Mouse (Mus musculus) retina, adult 2 months (tissue): ENCODE results near the gene Cltc.

Experiments used
- DNase-seq: peaks from one replicate; pipeline ENCODE4 v3.0.0-alpha.2; 2012; ENCODE audit warnings: low read depth, low spot score

The Cltc gene

GRCm38 (mm10) chr11:86683395-86684125 lies 73.8 kb downstream of the Cltc start, which contains the start of the genes Vmp1 and Ptrh2:
Vmp1 (minus strand) TSS chr11:86683836.
Ptrh2 (plus strand) TSS chr11:86683985.
- peak; percentile 83 for DNase-seq

- DNase-seq = no peak
Observed at GRCm38 (mm10) chr11:86682861-86683260, 74.5 kb downstream of the Cltc start.

GRCm38 (mm10) chr11:86681423-86681822 lies 75.9 kb downstream of the Cltc start:
- no peak for DNase-seq

- DNase-seq = no peak
Observed at GRCm38 (mm10) chr11:86680729-86681128, 76.6 kb downstream of the Cltc start.

GRCm38 (mm10) chr11:86678957-86679356 lies 78.4 kb downstream of the Cltc start:
- no peak for DNase-seq

GRCm38 (mm10) chr11:86675520-86675919 lies 81.8 kb downstream of the Cltc start:
- DNase-seq = no peak

- DNase-seq = no peak
Observed at GRCm38 (mm10) chr11:86672772-86673171, 84.6 kb downstream of the Cltc start.

- no peak for DNase-seq
Observed at GRCm38 (mm10) chr11:86671041-86671675, 86.2 kb downstream of the Cltc start.

- no peak for DNase-seq
Observed at GRCm38 (mm10) chr11:86668169-86668568, 89.2 kb downstream of the Cltc start.

GRCm38 (mm10) chr11:86667553-86667952 lies 89.8 kb downstream of the Cltc start:
- DNase-seq = no peak

GRCm38 (mm10) chr11:86664406-86664805 lies 93.0 kb downstream of the Cltc start:
- DNase-seq = no peak

- DNase-seq = no peak
Observed at GRCm38 (mm10) chr11:86663977-86664376, 93.4 kb downstream of the Cltc start.

GRCm38 (mm10) chr11:86662986-86663895 lies 94.1 kb downstream of the Cltc start:
- DNase-seq = no peak

- DNase-seq = no peak
Observed at GRCm38 (mm10) chr11:86657863-86658262, 99.5 kb downstream of the Cltc start.

- DNase-seq = no peak
Observed at GRCm38 (mm10) chr11:86656849-86657567, 100.4 kb downstream of the Cltc start.

- no peak for DNase-seq
Observed at GRCm38 (mm10) chr11:86655671-86656070, 101.7 kb downstream of the Cltc start.

GRCm38 (mm10) chr11:86654096-86654495 lies 103.3 kb downstream of the Cltc start:
- DNase-seq = no peak

- DNase-seq = peak; percentile 42
Observed at GRCm38 (mm10) chr11:86653446-86653845, 103.9 kb downstream of the Cltc start.

- DNase-seq = no peak
Observed at GRCm38 (mm10) chr11:86652578-86652979, 104.8 kb downstream of the Cltc start.

- no peak for DNase-seq
Observed at GRCm38 (mm10) chr11:86650676-86651075, 106.7 kb downstream of the Cltc start.

GRCm38 (mm10) chr11:86649542-86649941 lies 107.8 kb downstream of the Cltc start:
- no peak for DNase-seq
